Mouse (Mus musculus) lung, postnatal 0 days (tissue): ENCODE results near the gene Preb. TPM values are rescaled to one million over a fixed set of nuclear protein-coding genes. Genes with fewer than 3 reads are reported as not detected.

Experiments
- ATAC-seq: fragments of 200-750 bp; cut with Nextera tagmentation; 2 replicates; pipeline ENCODE4 v1.8.0; 2017; ENCODE audit warnings: moderate library complexity
- DNase-seq: peaks from one replicate; pipeline ENCODE4 v3.0.0-alpha.2; 2016; ENCODE audit warnings: low spot score
- H3K27ac ChIP-seq: fragments of 300-500 bp; sonication (generic); 2 replicates; pipeline ENCODE4 v1.5.1; 2014; ENCODE audit warnings: antibody characterized with exemption, mild to moderate bottlenecking, low read length, mixed read lengths
- H3K27me3 ChIP-seq: fragments of 300-500 bp; sonication (generic); replicated peaks from 2 replicates; pipeline ENCODE4 v1.6.1; 2014; ENCODE audit warnings: low read length, mixed read lengths; ENCODE audit not compliant: insufficient read depth
- H3K36me3 ChIP-seq: fragments of 300-500 bp; sonication (generic); 2 replicates; pipeline ENCODE4 v1.6.1; 2014; ENCODE audit warnings: low read length, mixed read lengths; ENCODE audit not compliant: insufficient read depth
- H3K4me1 ChIP-seq: fragments of 300-500 bp; sonication (generic); 2 replicates; pipeline ENCODE4 v1.6.1; 2014; ENCODE audit warnings: antibody characterized with exemption, low read depth, low read length, mixed read lengths; ENCODE audit not compliant: insufficient read depth
- H3K4me2 ChIP-seq: fragments of 300-500 bp; sonication (generic); replicated peaks from 2 replicates; pipeline ENCODE4 v1.6.1; 2014; ENCODE audit warnings: low read depth, mild to moderate bottlenecking, low read length, moderate library complexity, mixed read lengths
- H3K4me3 ChIP-seq: fragments of 300-500 bp; sonication (generic); 2 replicates; pipeline ENCODE4 v1.5.1; 2014; ENCODE audit warnings: low read depth, low read length
- H3K9ac ChIP-seq: fragments of 300-500 bp; sonication (generic); replicated peaks from 2 replicates; pipeline ENCODE4 v1.6.1; 2014; ENCODE audit warnings: low read depth, mild to moderate bottlenecking
- H3K9me3 ChIP-seq: fragments of 300-500 bp; sonication (generic); 2 replicates; pipeline ENCODE4 v1.6.1; 2016; ENCODE audit warnings: low read length, mixed read lengths
- CTCF ChIP-seq: IDR thresholded peaks from 2 replicates; pipeline ENCODE4 v1.5.1; 2016; ENCODE audit warnings: antibody characterized with exemption, mild to moderate bottlenecking
- EP300 ChIP-seq: IDR thresholded peaks from 2 replicates; pipeline ENCODE4 v1.6.1; 2016; ENCODE audit warnings: antibody characterized with exemption, mild to moderate bottlenecking, control low read depth
- WGBS: fragments of 180-500 bp; shearing (Covaris S2); extraction: QIAGEN DNeasy Blood & Tissue Kit; methylation state at CpG from one replicate; pipeline ENCODE4 v1.1.7; 2014; 5-methylcytosine and 5-hydroxymethylcytosine counted together
- polyA plus RNA-seq: library from polyadenylated mRNA; unstranded; fragments of >200 nt; fragmentation: Nextera tagmentation; extraction: Ambion mirVana; gene quantifications from 2 replicates; pipeline ENCODE4 v1.2.1, GENCODE M21; 2015

Preb gene
- polyA plus RNA-seq: 76.5 and 79.7 TPM in 2 replicates

GRCm38 (mm10) chr5:30959966-30960501 lies at the start of gene Preb:
Preb (minus strand) TSS chr5:30960361.
- Histone ChIP-seq H3K9ac (peak within 1 kb of the TSS; percentile 87), H3K36me3 (peaks cover 17% of the 10 kb centered on the region), H3K4me1 (peaks cover 18% of the 10 kb centered on the region; the same call in 1 of the 2 replicates), H3K9me3 (no peaks in the 10 kb centered on the region), H3K27me3 (no peaks in the 10 kb centered on the region), H3K27ac (peak within 1 kb of the TSS; percentile 94), H3K4me2 (peak within 1 kb of the TSS; percentile 87), H3K4me3 (peak within 1 kb of the TSS; percentile 81)
- under 1% methylated on average over 56 of the region's 56 CpGs for WGBS
- TF ChIP-seq CTCF (peak; percentile 46), EP300 (no peak)
- DNase-seq: peak; percentile 98
- peak; percentile 97 for ATAC-seq

- TF ChIP-seq EP300: no peak
- TF ChIP-seq CTCF: peak; percentile 92
- DNase-seq (peak; percentile 92), ATAC-seq (peak; percentile 37; the same call in 1 of the 2 replicates)
- no peaks in the 10 kb centered on the region for H3K4me1 ChIP-seq
- no peak overlapping the region for H3K27ac ChIP-seq
- H3K9ac ChIP-seq: no peak overlapping the region
- no peaks in the 10 kb centered on the region for H3K9me3 ChIP-seq
- H3K36me3 ChIP-seq: no peaks in the 10 kb centered on the region
- no peak overlapping the region for H3K4me2 ChIP-seq
- no peak overlapping the region for H3K4me3 ChIP-seq
- H3K27me3 ChIP-seq: no peaks in the 10 kb centered on the region
- 4% methylated on average over 5 of the region's 5 CpGs for WGBS
Observed at GRCm38 (mm10) chr5:31004184-31004583, 44.0 kb upstream of the Preb start.

GRCm38 (mm10) chr5:31001560-31001959 lies 41.4 kb upstream of the Preb start:
- no peaks in the 10 kb centered on the region for H3K36me3 ChIP-seq
- ATAC-seq (no peak), DNase-seq (no peak)
- no peak overlapping the region for H3K4me2 ChIP-seq
- no peak for TF ChIP-seq EP300
- peak; percentile 31; the same call in 1 of the 2 replicates for TF ChIP-seq CTCF
- no peak overlapping the region for H3K4me3 ChIP-seq
- no peak overlapping the region for H3K9ac ChIP-seq
- H3K27me3 ChIP-seq: no peaks in the 10 kb centered on the region
- no peaks in the 10 kb centered on the region for H3K4me1 ChIP-seq
- no peaks in the 10 kb centered on the region for H3K9me3 ChIP-seq
- WGBS: 76% methylated on average over 4 of the region's 4 CpGs
- H3K27ac ChIP-seq: no peak overlapping the region

GRCm38 (mm10) chr5:31000993-31001392 lies 40.8 kb upstream of the Preb start:
- ATAC-seq: no peak
- TF ChIP-seq CTCF (no peak), EP300 (no peak)
- no peak overlapping the region for H3K4me2 ChIP-seq
- H3K9me3 ChIP-seq: no peaks in the 10 kb centered on the region
- no peak overlapping the region for H3K4me3 ChIP-seq
- no peaks in the 10 kb centered on the region for H3K36me3 ChIP-seq
- 79% methylated on average over 2 of the region's 2 CpGs for WGBS
- H3K9ac ChIP-seq: no peak overlapping the region
- no peak for DNase-seq
- no peaks in the 10 kb centered on the region for H3K4me1 ChIP-seq
- H3K27ac ChIP-seq: no peak overlapping the region
- no peaks in the 10 kb centered on the region for H3K27me3 ChIP-seq

GRCm38 (mm10) chr5:31000122-31000521 lies 40.0 kb upstream of the Preb start:
- TF ChIP-seq CTCF: no peak
- TF ChIP-seq EP300: 0 out of 2 replicates have a peak, but pooled peaks have one; percentile 32
- H3K9me3 ChIP-seq: no peaks in the 10 kb centered on the region
- H3K27me3 ChIP-seq: no peaks in the 10 kb centered on the region
- ATAC-seq: peak; percentile 46
- H3K27ac ChIP-seq: no peak overlapping the region
- H3K36me3 ChIP-seq: no peaks in the 10 kb centered on the region
- no peak overlapping the region for H3K4me2 ChIP-seq
- DNase-seq: peak; percentile 54
- WGBS: 29% methylated on average over 7 of the region's 7 CpGs
- no peaks in the 10 kb centered on the region for H3K4me1 ChIP-seq
- no peak overlapping the region for H3K9ac ChIP-seq
- no peak overlapping the region for H3K4me3 ChIP-seq

GRCm38 (mm10) chr5:30999324-30999723 lies 39.2 kb upstream of the Preb start:
- Histone ChIP-seq H3K9ac (no peak overlapping the region), H3K4me2 (no peak overlapping the region), H3K27me3 (no peaks in the 10 kb centered on the region), H3K4me3 (no peak overlapping the region), H3K4me1 (no peaks in the 10 kb centered on the region), H3K36me3 (no peaks in the 10 kb centered on the region), H3K9me3 (no peaks in the 10 kb centered on the region), H3K27ac (no peak overlapping the region)
- no peak for TF ChIP-seq EP300
- TF ChIP-seq CTCF: no peak
- no peak for ATAC-seq
- DNase-seq: no peak
- WGBS: 79% methylated on average over 5 of the region's 5 CpGs

- DNase-seq (peak; percentile 64), ATAC-seq (peak; percentile 58)
- H3K27me3 ChIP-seq: no peaks in the 10 kb centered on the region
- H3K9me3 ChIP-seq: no peaks in the 10 kb centered on the region
- WGBS: 22% methylated on average over 5 of the region's 5 CpGs
- H3K4me2 ChIP-seq: no peak overlapping the region
- H3K4me1 ChIP-seq: no peaks in the 10 kb centered on the region
- H3K4me3 ChIP-seq: no peak overlapping the region
- H3K27ac ChIP-seq: no peak overlapping the region
- TF ChIP-seq EP300 (no peak), CTCF (peak; percentile 81)
- H3K9ac ChIP-seq: no peak overlapping the region
- H3K36me3 ChIP-seq: no peaks in the 10 kb centered on the region
Observed at GRCm38 (mm10) chr5:30998306-30998705, 38.1 kb upstream of the Preb start.
